In genomic region chr5:36581924-36582642, GRCm38 (mm10) we compare ENCODE assay signal across 8 mouse cellular contexts. TPM values are rescaled to one million over a fixed set of nuclear protein-coding genes. Genes with fewer than 3 reads are reported as not detected.
DNase-seq lines count a peak whose midpoint lies in the region; ATAC-seq and TF ChIP-seq lines count a peak whose summit lies in the region.

No protein-coding gene starts in this region.

- no peaks in the 10 kb centered on the region for H3K27me3 ChIP-seq in forebrain, embryonic 15.5 days

- intact Hi-C loops in heart, postnatal 25 days (cut with DNase I) = loop anchor here (1.0 to 10.0 kb wide), 3 partner anchors 52 to 163 kb away; partner anchors contain the start of genes Bloc1s4 and Grpel1

- WGBS in forebrain, embryonic 15.5 days = 2% methylated on average over 54 of the region's 54 CpGs
- 1% methylated on average over 54 of the region's 54 CpGs for WGBS in lung, adult 2 months

- H3K27ac ChIP-seq in ES-E14 (ENCODE audit: insufficient read depth, low read depth, low read length, poor library complexity, severe bottlenecking) = peak overlapping the region; percentile 86; the same call in 1 of the 2 replicates
- peak overlapping the region; percentile 92 for H3K27ac ChIP-seq in forebrain, embryonic 15.5 days (replicated peaks)

- peak overlapping the region; percentile 88 to 94 for H3K4me3 ChIP-seq in ES-E14 (ENCODE audit: insufficient read depth in 1 of 2, low read depth in 1 of 2, low read length in 2 of 2, poor library complexity in 1 of 2, severe bottlenecking in 1 of 2)
- peak overlapping the region; percentile 81 for H3K4me3 ChIP-seq in forebrain, embryonic 15.5 days
- H3K4me3 ChIP-seq in lung, adult 2 months (replicated peaks; ENCODE audit: extremely low read depth, low read depth, low read length) = peak overlapping the region; percentile 99

- no peak for TF ChIP-seq CTCF in lung, adult 2 months (IDR thresholded peaks at IDR 0.05; ENCODE audit: insufficient read depth, low read length)

- in situ Hi-C loops in ES-E14 (cut with MboI; ENCODE audit: low sequenced_read_pairs in 2 of 2, unreplicated experiment in 2 of 2) = loop anchor here in 1 of 2 experiments (5.0 kb wide), 2 partner anchors 55 to 120 kb away; partner anchors contain the start of gene Grpel1

- no peaks in the 10 kb centered on the region for H3K36me3 ChIP-seq in ES-E14 (ENCODE audit: control insufficient read depth, insufficient read depth, low read length, poor library complexity, severe bottlenecking)
- H3K36me3 ChIP-seq in forebrain, embryonic 15.5 days = no peaks in the 10 kb centered on the region

- peak overlapping the region; percentile 96 for H3K9ac ChIP-seq in ES-E14 (ENCODE audit: insufficient read depth, low read depth, low read length, poor library complexity, severe bottlenecking)
- H3K9ac ChIP-seq in forebrain, embryonic 15.5 days (replicated peaks) = peak overlapping the region; percentile 74

- ATAC-seq in forebrain, embryonic 15.5 days (replicated peaks) = peak; percentile 97
- peak; percentile 92 for ATAC-seq in neutrophil, adult 5-6 weeks (ENCODE audit: extremely low read depth, insufficient number of reproducible peaks, low FRiP score, poor library complexity, severe bottlenecking)

- 0 out of 2 replicates have a peak, but pooled peaks have one; percentile 58 for TF ChIP-seq POLR2A in lung, adult 2 months (IDR thresholded peaks at IDR 0.05; ENCODE audit: borderline replicate concordance, extremely low read depth, low read depth, low read length)

- H3K4me1 ChIP-seq in ES-E14 (ENCODE audit: control insufficient read depth in 2 of 2, insufficient read depth in 2 of 2, low read length in 2 of 2, poor library complexity in 1 of 2) = peaks cover 3 to 7% of the 10 kb centered on the region in 2 experiments; a peak in 2 of 4 replicates
- peaks cover 11% of the 10 kb centered on the region for H3K4me1 ChIP-seq in forebrain, embryonic 15.5 days
- H3K4me1 ChIP-seq in lung, adult 2 months (ENCODE audit: control insufficient read depth, insufficient read depth, low read length) = 0 out of 2 replicates have a peak, but pooled peaks cover 3% of the 10 kb centered on the region

- peak overlapping the region; percentile 97 for H3K4me2 ChIP-seq in forebrain, embryonic 15.5 days (replicated peaks)

- DNase-seq in ES-E14 (ENCODE audit: low read depth, low spot score) = peak; percentile 99
- peak; percentile 99 for DNase-seq in cerebellum, adult 11-12 months
- DNase-seq in heart, postnatal 25 days (ENCODE audit: low spot score) = peak; percentile 98
- DNase-seq in layer of hippocampus, adult 18-20 months (ENCODE audit: low spot score in 2 of 2) = peak; percentile 99
- peak; percentile 100 for DNase-seq in lung, adult 2 months
- peak; percentile 99 to 100 for DNase-seq in thymus, adult 18-20 months

- H3K9me3 ChIP-seq in ES-E14 (ENCODE audit: control insufficient read depth, insufficient read depth, low read depth, low read length) = no peaks in the 10 kb centered on the region
- no peaks in the 10 kb centered on the region for H3K9me3 ChIP-seq in forebrain, embryonic 15.5 days

TF ChIP-seq in ES-E14, 5 proteins besides CTCF, POLR2A, EP300 and RAD21:
- TF ChIP-seq HCFC1 (IDR thresholded peaks at IDR 0.05; ENCODE audit: borderline replicate concordance, insufficient read depth, low read length) (peak; percentile 79), CHD2 (IDR thresholded peaks at IDR 0.05; ENCODE audit: low read depth, low read length) (no peak), ZNF384 (IDR thresholded peaks at IDR 0.05; ENCODE audit: low read depth, low read length) (no peak)

RNA-seq across cellular contexts. Expression of gene Tbc1d14, which starts 11.0 kb away (rescaled TPM):
- 12.5 and 17.6 TPM in 2 replicates for total RNA-seq in ES-E14 (2012; rRNA removed)
- 101 and 104 TPM in 2 replicates for polyA plus RNA-seq in forebrain, embryonic 15.5 days (2015; fragmentation: Nextera tagmentation; extraction: Ambion mirVana)
- total RNA-seq in heart, postnatal 25 days (2021) = 10 to 100 TPM; 14.3 to 14.7 TPM
- 10 to 100 TPM; 82.2 to 92.2 TPM for total RNA-seq in layer of hippocampus, adult 18-20 months (2021)
- 19.2 and 30.2 TPM in 2 replicates for polyA plus RNA-seq in lung, adult 2 months (2012; rRNA removed)
- total RNA-seq in neutrophil, adult 5-6 weeks (2017) = 141 and 144 TPM in 2 replicates

Comparison
In these comparisons a context has a peak if more than half of its experiments do, and no peak if none do; other contexts are left out.
1. Peak in every context shown above with its lines: DNase-seq, ATAC-seq, H3K4me3 ChIP-seq and H3K27ac ChIP-seq.